Mouse (Mus musculus) liver, embryonic 12.5 days (tissue): ENCODE data around the gene Btbd2. TPM values are rescaled to one million over a fixed set of nuclear protein-coding genes. Genes with fewer than 3 reads are reported as not detected.
A peak's percentile ranks its signal among the peaks of the same experiment; 100 is the strongest.

Source experiments
- ATAC-seq: fragments of 200-750 bp; cut with Nextera tagmentation; 2 replicates; pipeline ENCODE4 v1.8.0; 2017; ENCODE audit warnings: moderate number of reproducible peaks, mild to moderate bottlenecking, moderate library complexity
- H3K27ac ChIP-seq: fragments of 300-500 bp; sonication (generic); 2 replicates; pipeline ENCODE4 v1.5.1; 2016; ENCODE audit warnings: mild to moderate bottlenecking
- H3K27me3 ChIP-seq: fragments of 300-500 bp; sonication (generic); replicated peaks from 2 replicates; pipeline ENCODE4 v1.6.1; 2016; ENCODE audit warnings: mild to moderate bottlenecking, moderate library complexity
- H3K36me3 ChIP-seq: fragments of 300-500 bp; sonication (generic); 2 replicates; pipeline ENCODE4 v1.6.1; 2016; ENCODE audit warnings: mild to moderate bottlenecking, moderate library complexity
- H3K4me1 ChIP-seq: fragments of 300-500 bp; sonication (generic); 2 replicates; pipeline ENCODE4 v1.6.1; 2016
- H3K4me2 ChIP-seq: fragments of 300-500 bp; sonication (generic); 2 replicates; pipeline ENCODE4 v1.6.1; 2016; ENCODE audit warnings: mild to moderate bottlenecking, moderate library complexity
- H3K4me3 ChIP-seq: fragments of 300-500 bp; sonication (generic); 2 replicates; pipeline ENCODE4 v1.5.1; 2016; ENCODE audit warnings: mild to moderate bottlenecking, moderate library complexity
- H3K9ac ChIP-seq: fragments of 300-500 bp; sonication (generic); 2 replicates; pipeline ENCODE4 v1.6.1; 2016; ENCODE audit warnings: mild to moderate bottlenecking, moderate library complexity
- H3K9me3 ChIP-seq: fragments of 300-500 bp; sonication (generic); replicated peaks from 2 replicates; pipeline ENCODE4 v1.6.1; 2016; ENCODE audit warnings: mild to moderate bottlenecking, moderate library complexity
- WGBS: fragments of 180-500 bp; shearing (Covaris S2); methylation state at CpG from one replicate; pipeline ENCODE4 v1.1.7; 2016; ENCODE audit not compliant: insufficient replicate concordance; 5-methylcytosine and 5-hydroxymethylcytosine counted together
- polyA plus RNA-seq: library from polyadenylated mRNA; unstranded; fragments of >200 nt; fragmentation: Nextera tagmentation; extraction: Ambion mirVana; gene quantifications from 2 replicates; pipeline ENCODE4 v1.2.1, GENCODE M21; 2016

The Btbd2 gene
- polyA plus RNA-seq, 1 experiment from 2014 or later: 27.3 TPM

DNA sequence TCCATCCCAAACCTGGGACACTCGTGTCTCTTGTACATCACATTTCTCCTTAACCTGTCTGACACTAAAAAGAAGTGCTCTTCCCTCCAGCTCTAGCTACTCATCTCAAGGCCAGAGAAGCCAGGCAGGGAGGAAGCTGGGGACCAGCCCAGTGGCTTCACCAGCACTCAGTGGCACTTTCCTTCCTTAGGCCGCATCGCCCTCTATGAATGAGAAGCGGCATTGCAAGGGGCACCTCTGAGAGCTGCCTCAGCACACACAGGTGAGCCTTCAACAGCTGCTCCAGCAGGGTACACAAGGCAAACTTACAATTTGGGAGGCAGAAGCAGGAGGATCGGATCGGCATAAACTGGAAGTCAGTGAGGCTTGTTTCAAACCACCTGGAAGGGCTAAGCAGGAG lies 27.3 kb upstream of the Btbd2 start:
- H3K4me2 ChIP-seq: peak overlapping the region; percentile 67
- peak; percentile 69 for ATAC-seq
- H3K9ac ChIP-seq: peak overlapping the region; percentile 73

DNA sequence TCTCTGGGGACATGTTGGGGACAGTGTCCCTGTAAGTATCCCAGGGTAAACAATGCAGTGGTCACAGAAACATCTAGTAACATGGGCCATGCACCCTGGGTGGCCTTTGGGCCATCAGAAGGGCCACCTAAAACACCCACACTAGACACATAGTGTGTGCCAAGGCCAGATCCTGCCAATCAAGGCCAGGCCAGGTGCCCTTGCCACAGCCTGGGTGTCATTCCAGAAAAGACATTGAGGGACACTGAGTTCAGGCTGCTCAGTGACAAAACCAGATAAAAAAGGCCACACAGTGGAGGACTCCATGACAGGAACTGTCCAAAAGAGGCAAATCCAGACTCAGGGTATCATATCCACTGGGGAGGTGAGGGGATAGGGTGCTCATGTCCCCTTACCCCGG lies 26.8 kb upstream of the Btbd2 start:
- H3K27ac ChIP-seq: peak overlapping the region; percentile 98
- ATAC-seq: no peak
- 83% methylated on average over 1 of the region's 1 CpGs for WGBS

More for the DNA sequence above, 27.3 kb upstream of the Btbd2 start:
- Histone ChIP-seq H3K27me3 (no peaks in the 10 kb centered on the region), H3K36me3 (peaks cover 57% of the 10 kb centered on the region), H3K4me3 (no peak overlapping the region), H3K4me1 (peaks cover 56% of the 10 kb centered on the region), H3K27ac (peak overlapping the region; percentile 98), H3K9me3 (no peaks in the 10 kb centered on the region)
- 46% methylated on average over 6 of the region's 6 CpGs for WGBS

DNA sequence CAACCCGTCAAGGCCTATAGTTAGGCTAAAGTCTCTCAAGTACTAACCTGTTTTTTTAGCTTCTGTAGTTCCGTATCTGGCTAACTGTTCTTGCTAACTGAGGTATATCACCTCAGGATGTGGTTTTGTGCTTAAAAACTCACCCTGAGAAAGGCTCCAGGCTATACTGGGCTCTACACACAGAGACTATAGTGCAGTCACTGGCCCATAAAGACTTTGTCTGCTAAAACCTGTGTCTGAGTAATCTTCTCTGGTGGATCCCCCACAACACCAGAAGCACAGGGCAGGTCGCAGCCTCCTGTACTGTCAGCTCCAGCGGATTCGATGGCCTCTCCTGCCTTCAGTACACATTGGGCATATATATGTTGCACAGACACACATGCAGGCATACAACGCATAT lies 25.1 kb upstream of the Btbd2 start:
- Histone ChIP-seq H3K27me3 (no peaks in the 10 kb centered on the region), H3K4me1 (peaks cover 73% of the 10 kb centered on the region), H3K9me3 (no peaks in the 10 kb centered on the region), H3K27ac (peak overlapping the region; percentile 33; the same call in 1 of the 2 replicates), H3K4me2 (no peak overlapping the region), H3K4me3 (no peak overlapping the region), H3K36me3 (peaks cover 39% of the 10 kb centered on the region), H3K9ac (no peak overlapping the region)
- ATAC-seq: no peak
- 89% methylated on average over 6 of the region's 6 CpGs for WGBS

More for the DNA sequence above, 26.8 kb upstream of the Btbd2 start:
- no peaks in the 10 kb centered on the region for H3K27me3 ChIP-seq
- peaks cover 51% of the 10 kb centered on the region for H3K36me3 ChIP-seq
- no peak overlapping the region for H3K4me2 ChIP-seq
- peaks cover 62% of the 10 kb centered on the region for H3K4me1 ChIP-seq
- H3K9me3 ChIP-seq: no peaks in the 10 kb centered on the region
- H3K9ac ChIP-seq: peak overlapping the region; percentile 73; the same call in 1 of the 2 replicates
- H3K4me3 ChIP-seq: no peak overlapping the region

DNA sequence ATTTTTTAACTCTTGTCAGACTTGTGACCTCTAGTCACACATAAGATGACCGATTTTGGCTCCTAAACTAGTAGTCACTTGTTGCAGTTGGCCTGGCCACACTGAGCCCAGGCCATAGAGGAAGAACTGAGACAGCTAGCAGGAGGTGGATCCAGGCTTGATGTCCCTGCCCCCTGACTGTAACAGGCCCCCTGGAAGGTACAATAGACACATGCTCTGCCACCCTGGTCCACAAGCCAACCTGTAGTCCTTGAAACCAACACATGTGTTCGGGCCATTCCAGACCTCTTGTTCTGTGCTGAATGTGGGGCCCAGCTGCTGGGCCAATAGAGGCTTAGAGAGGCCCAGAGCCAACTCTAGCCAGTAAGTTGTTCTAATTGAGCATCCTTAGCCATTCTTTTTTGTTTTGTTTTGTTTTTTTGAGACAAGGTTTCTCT lies 23.4 kb upstream of the Btbd2 start:
- Histone ChIP-seq H3K4me3 (no peak overlapping the region), H3K27me3 (no peaks in the 10 kb centered on the region), H3K9ac (peak overlapping the region; percentile 19; the same call in 1 of the 2 replicates), H3K27ac (peak overlapping the region; percentile 100), H3K36me3 (peaks cover 21% of the 10 kb centered on the region), H3K9me3 (no peaks in the 10 kb centered on the region), H3K4me1 (peaks cover 63% of the 10 kb centered on the region), H3K4me2 (no peak overlapping the region)
- no peak for ATAC-seq
- WGBS: 63% methylated on average over 2 of the region's 2 CpGs

DNA sequence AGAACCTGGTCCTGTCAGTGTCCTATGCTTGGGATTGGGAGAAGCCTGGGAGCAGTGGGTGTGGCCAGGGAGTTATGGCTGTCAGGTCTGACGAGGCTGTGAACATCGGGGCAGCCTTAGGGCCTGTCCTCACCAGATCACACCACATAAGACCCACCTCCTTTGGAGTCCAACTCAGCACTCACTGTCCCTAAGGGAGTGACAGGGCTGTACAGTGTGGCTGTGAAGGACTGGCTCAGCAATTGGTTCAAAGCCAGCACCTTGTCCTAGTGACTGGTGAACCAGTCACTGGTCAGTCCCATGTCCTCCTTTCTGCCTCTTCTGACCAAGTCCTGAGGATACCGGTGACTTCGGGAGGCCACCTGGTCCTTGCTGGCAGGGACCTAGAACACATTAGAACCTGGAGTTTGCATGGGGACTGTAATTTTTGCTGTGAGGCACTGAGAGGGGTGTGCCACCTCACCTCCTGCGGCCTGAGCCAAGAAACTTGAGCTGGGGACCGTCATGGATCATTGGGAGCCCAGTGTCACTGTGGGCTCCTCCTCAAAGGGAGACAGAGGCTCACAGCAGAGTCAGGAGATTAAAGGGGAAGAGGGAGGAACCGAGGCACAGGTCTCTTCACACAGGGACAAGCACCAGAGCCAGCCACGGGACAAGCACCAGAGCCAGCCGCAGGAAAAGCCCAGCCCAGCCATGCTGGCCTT lies 22.8 kb upstream of the Btbd2 start:
- Histone ChIP-seq H3K9me3 (no peaks in the 10 kb centered on the region), H3K36me3 (peaks cover 16% of the 10 kb centered on the region; the same call in 1 of the 2 replicates), H3K4me2 (0 out of 2 replicates have a peak overlapping the region, but pooled peaks have one; percentile 92), H3K4me3 (no peak overlapping the region), H3K4me1 (peaks cover 63% of the 10 kb centered on the region), H3K27ac (peak overlapping the region; percentile 100), H3K9ac (peak overlapping the region; percentile 19), H3K27me3 (no peaks in the 10 kb centered on the region)
- no peak for ATAC-seq
- 57% methylated on average over 9 of the region's 9 CpGs for WGBS

DNA sequence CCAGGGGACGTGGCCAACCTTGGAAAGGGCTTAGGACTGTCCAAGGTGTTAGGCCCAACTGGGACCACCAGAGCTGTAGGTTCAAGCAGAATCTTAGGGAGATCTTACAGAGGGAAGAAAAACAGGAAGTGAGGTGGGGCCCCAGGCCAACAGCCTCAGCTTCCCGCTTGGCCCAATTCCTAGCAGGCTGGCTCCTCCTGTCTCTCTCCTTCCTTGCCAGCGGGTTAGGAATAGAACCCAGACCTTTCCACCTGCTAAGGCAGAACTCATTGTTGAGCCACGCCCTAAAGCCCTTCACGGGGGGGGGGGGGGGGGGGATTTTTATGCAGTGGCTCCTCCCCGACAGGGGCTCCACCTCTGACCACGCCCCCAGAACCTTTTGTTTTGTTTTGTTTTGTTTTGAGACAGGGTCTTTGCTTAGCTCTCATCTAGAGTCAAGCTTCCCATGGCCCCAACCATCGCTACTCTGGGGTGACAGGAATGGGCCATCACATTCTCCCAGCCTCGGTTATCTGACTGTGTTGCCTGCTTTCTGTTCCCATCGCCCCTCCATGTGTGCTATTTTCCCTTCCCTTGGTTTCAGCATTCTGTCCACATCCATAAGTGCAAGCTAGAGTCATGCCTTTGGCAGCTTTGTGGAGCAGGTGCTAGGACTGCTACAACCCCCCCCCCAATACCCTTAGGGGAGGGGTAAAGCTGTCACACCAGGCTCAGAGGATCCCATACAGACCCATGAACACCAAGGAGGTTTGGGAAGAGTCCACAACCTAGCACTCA lies 21.9 kb upstream of the Btbd2 start:
- H3K4me1 ChIP-seq: peaks cover 63% of the 10 kb centered on the region
- H3K36me3 ChIP-seq: peaks cover 16% of the 10 kb centered on the region
- H3K9ac ChIP-seq: peak overlapping the region; percentile 90
- no peak for ATAC-seq
- H3K27ac ChIP-seq: peak overlapping the region; percentile 100
- no peaks in the 10 kb centered on the region for H3K27me3 ChIP-seq
- H3K9me3 ChIP-seq: no peaks in the 10 kb centered on the region
- 16% methylated on average over 10 of the region's 10 CpGs for WGBS
- H3K4me3 ChIP-seq: peak overlapping the region; percentile 91
- peak overlapping the region; percentile 92 for H3K4me2 ChIP-seq

DNA sequence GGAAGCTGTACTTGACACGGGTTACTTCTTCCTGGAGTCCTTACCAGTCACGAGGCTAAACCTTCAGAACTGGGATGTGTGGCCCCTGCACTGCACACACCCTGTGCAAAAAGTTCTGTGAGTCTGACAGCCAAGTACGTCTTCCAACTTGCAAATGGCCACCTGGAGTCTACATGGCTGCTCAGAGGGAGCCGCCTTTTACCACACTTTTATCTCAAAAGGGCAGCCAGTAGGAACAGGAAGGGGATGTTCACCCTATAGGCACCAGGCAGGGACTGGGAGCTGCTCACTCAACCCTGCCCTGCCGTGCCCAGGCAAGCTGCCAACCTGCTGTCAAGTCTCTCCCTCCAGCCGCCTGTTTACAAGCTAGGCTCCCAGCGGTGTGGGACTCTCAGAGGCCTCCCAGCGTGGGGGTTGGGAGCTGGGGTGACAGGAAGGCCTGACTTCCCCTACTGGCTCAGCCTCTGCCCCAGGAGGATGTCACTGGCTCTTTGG lies 21.1 kb upstream of the Btbd2 start, which contains the start of gene Mknk2:
Gene Mknk2, minus strand, starts transcription at position 171 of the 495 bp plus-strand sequence.
- H3K36me3 ChIP-seq: peaks cover 16% of the 10 kb centered on the region
- H3K9ac ChIP-seq: peak within 1 kb of the TSS; percentile 90
- ATAC-seq: peak; percentile 62
- H3K4me3 ChIP-seq: peak within 1 kb of the TSS; percentile 91
- peak within 1 kb of the TSS; percentile 100 for H3K27ac ChIP-seq
- 1% methylated on average over 8 of the region's 8 CpGs for WGBS
- H3K9me3 ChIP-seq: no peaks in the 10 kb centered on the region
- H3K27me3 ChIP-seq: no peaks in the 10 kb centered on the region
- H3K4me1 ChIP-seq: peaks cover 65% of the 10 kb centered on the region
- H3K4me2 ChIP-seq: peak within 1 kb of the TSS; percentile 92

DNA sequence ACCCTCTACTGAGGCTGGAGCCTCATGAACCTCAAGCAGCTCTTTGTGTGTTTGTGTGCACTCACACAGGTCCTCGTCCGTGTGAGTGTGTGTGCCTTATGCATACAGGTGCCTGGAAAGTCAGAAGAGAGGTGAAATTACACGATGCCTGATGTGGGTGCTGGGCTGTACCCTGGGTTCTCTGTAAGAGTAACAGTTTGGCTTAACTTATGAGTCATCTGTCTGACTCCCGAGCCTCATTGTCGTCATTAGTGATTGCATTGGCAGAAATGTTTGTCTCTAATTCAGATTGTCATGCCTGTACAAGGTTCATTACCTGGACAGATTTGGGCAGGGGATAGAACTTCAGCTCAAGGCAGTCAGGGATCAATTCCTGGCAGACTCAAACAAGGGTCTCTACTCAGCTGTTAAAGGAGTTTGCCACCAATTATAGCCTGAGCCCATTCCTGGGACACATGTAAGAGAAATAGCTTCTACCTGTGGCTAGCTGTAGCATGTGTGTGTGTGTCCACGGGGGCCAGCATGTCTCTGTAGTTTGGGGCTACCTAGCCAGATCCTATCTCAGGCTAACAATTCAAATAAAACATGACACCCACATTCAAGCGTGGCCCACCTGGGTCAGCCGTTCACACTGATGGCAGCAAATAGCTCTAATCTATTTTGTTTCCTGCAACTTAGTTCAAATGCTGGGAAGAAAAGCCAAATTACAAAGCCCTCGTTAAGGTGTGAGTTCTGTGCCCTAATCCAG lies 20.4 kb upstream of the Btbd2 start:
- no peak for ATAC-seq
- peaks cover 20% of the 10 kb centered on the region for H3K36me3 ChIP-seq
- peak overlapping the region; percentile 90 for H3K9ac ChIP-seq
- peak overlapping the region; percentile 92 for H3K4me2 ChIP-seq
- no peaks in the 10 kb centered on the region for H3K9me3 ChIP-seq
- H3K27me3 ChIP-seq: no peaks in the 10 kb centered on the region
- H3K27ac ChIP-seq: peak overlapping the region; percentile 100
- peaks cover 72% of the 10 kb centered on the region for H3K4me1 ChIP-seq
- 7% methylated on average over 9 of the region's 9 CpGs for WGBS
- H3K4me3 ChIP-seq: peak overlapping the region; percentile 91

DNA sequence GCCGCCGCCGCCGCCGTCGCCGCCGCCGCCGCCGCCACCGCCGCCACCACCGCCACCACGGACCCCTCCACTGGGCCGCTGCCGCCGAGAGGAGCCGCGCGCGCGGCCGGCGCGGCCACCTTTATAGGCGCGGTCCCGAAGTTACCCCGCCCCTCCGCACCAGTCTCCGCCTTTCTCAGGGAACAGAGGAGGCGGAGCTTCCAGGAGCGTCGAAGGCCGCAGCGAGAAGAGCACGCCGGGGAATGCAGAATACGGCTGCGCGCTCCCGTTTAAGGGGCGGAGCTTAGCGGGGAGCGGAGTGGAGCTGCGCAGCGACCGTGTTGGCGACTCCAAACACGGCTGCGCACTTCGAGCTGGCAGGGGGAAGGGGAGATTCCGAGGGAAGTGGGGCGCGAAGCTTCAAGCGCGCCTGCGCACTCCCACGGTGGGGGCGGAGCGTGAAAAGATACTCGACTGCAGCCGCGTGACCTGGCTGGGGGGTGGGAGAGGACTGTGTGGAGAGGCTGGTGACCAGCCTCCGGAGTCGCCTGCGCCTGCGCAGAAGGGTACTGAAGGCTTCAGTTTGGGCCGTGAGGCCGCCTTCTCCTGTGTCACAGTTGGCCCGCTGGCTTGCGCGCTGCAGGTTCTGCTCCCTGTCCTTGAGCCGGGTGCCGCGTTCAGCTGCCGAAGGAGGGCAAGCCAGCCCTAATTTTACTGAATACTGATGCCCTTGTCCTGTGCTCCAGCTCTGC lies 19.5 kb upstream of the Btbd2 start:
- H3K9me3 ChIP-seq: no peaks in the 10 kb centered on the region
- peak; percentile 85 for ATAC-seq
- H3K27me3 ChIP-seq: no peaks in the 10 kb centered on the region
- H3K4me1 ChIP-seq: peaks cover 81% of the 10 kb centered on the region
- peak overlapping the region; percentile 98 for H3K9ac ChIP-seq
- H3K27ac ChIP-seq: peak overlapping the region; percentile 100
- peak overlapping the region; percentile 91 for H3K4me3 ChIP-seq
- H3K36me3 ChIP-seq: peaks cover 29% of the 10 kb centered on the region
- WGBS: under 1% methylated on average over 49 of the region's 78 CpGs
- H3K4me2 ChIP-seq: peak overlapping the region; percentile 92

DNA sequence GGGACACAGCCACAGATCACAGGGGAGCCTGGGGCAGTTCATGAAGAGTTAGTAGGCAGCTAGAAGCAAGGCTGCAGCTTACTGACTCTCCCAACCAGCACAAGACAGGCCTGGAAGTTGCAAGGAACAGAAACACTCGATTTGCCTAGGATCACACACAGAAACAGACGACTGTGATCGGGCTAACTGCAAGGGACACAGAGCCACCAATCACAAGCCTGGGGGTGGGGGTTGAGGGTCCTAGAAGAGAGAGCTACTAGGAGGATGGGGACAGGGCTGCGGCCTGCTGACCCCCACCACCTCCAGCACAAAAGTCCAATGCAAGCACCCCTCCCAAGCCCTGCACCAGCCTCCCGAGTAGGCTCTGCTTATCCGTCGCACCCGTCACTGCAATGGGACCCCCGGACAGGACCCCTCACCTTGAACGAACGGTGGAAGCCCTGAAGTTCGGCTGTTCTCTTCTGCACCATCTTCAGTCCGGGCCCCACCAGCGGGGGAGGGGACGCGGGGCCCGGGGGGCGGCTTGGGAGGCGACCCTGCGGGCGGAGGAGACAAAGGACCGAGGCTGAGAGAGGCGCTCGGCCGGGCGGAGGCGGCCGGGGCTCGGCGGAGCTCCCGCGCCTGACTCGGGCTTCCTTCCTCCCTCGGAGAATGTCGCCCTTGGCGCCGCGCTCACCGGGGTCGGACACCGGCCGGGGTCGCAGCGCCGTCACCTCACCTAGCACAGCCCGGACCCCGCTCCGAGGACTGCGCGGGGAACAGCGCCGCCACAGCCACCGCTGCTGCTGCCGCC lies 18.7 kb upstream of the Btbd2 start:
- H3K27ac ChIP-seq: peak overlapping the region; percentile 100
- WGBS: under 1% methylated on average over 31 of the region's 54 CpGs
- peak overlapping the region; percentile 92 for H3K4me2 ChIP-seq
- H3K9me3 ChIP-seq: no peaks in the 10 kb centered on the region
- peaks cover 37% of the 10 kb centered on the region for H3K36me3 ChIP-seq
- no peaks in the 10 kb centered on the region for H3K27me3 ChIP-seq
- peak overlapping the region; percentile 98 for H3K9ac ChIP-seq
- no peak for ATAC-seq
- H3K4me3 ChIP-seq: peak overlapping the region; percentile 91
- H3K4me1 ChIP-seq: peaks cover 84% of the 10 kb centered on the region
